Mouse (Mus musculus): ENCODE measurements around the gene Tet3. TPM values are rescaled to one million over a fixed set of nuclear protein-coding genes. Genes with fewer than 3 reads are reported as not detected.
A peak's percentile ranks its signal among the peaks of the same experiment; 100 is the strongest.

The Tet3 gene
- polyA plus RNA-seq, 1 experiment from 2014 or later = 52.2 TPM

DNA sequence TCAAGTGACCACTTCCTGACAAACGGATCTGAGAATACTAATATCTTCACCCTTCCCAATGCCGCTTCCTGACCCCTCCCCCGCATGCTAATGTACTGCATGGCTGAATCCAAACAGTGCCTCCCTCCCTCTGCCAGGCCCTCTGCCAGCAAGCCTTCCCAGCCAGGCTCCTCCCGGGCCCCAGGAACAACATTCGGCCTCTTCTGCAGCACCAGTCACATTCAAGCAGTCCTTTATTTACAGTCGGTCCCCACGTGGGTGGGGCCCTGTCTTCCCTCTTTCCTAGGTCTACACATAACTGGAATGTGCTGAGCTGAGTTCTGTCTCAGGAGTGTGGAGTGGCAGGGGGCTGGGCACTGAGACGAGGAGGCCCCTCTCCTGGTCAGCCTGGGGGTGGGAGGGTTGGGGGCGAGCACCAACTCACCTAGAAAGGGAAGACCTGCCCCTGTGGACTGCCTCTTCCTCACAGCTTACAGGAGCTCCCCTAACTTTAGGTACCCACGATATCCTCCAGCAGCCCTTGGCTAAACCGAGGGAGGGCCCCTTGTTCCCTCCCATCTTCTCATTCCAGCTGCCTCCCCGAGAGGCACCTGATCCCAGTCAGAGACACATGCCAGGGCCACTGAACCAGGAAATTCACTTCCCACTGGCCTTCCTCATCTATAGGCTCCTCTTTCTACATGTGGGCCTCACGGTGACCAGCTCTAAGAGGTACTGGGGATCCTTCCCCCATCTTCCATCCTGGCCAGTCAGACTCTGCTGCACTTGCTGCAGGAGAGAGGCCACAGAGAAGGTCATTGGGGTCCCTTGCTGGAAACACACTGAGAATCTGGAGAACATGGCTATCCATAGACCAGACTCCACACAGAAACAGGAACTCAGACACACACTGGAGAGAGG lies 15.2 kb downstream of the Tet3 start:
- peaks cover 66% of the 10 kb centered on the region for H3K4me1 ChIP-seq (replicated peaks; ENCODE audit: control insufficient read depth, insufficient read depth, low read length)
- peak overlapping the region; percentile 79 for H3K4me2 ChIP-seq (replicated peaks)
- DNase-seq (ENCODE audit: low spot score) = peak; percentile 57
- H3K27ac ChIP-seq = peak overlapping the region; percentile 97
- H3K9me3 ChIP-seq (ENCODE audit: control insufficient read depth, low read length) = no peaks in the 10 kb centered on the region
- 7% methylated on average over 13 of the region's 13 CpGs for WGBS
- peak overlapping the region; percentile 9; the same call in 1 of the 2 replicates for H3K9ac ChIP-seq
- H3K36me3 ChIP-seq (replicated peaks; ENCODE audit: control insufficient read depth, insufficient read depth) = no peaks in the 10 kb centered on the region
- no peak overlapping the region for H3K4me3 ChIP-seq (replicated peaks; ENCODE audit: low read length)
- peak; percentile 12; the same call in 1 of the 2 replicates for ATAC-seq (ENCODE audit: low FRiP score)
- no peaks in the 10 kb centered on the region for H3K27me3 ChIP-seq (ENCODE audit: control insufficient read depth, insufficient read depth, low read length)

DNA sequence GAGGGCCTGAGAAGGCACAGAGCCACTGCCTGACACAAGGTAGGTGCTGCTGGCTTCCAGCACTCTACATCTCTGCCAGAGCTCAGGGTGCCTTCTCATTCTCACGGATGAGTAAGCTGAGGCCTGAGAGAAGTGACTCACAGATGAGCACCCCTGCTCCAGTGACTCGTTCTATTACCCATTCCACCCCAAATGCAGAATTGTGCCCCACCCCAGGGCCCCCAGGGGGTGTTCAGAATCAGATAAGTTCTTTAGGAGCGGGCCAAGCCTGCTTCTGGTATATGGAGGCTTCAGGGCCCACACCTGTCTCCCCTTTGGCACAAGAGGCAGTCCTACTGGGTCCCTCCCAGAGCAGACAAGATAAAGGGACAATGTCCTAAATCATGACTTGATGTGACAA lies 16.2 kb downstream of the Tet3 start:
- Histone ChIP-seq H3K27ac (peak overlapping the region; percentile 97), H3K9ac (peak overlapping the region; percentile 82; the same call in 1 of the 2 replicates), H3K4me1 (replicated peaks; ENCODE audit: control insufficient read depth, insufficient read depth, low read length) (peaks cover 74% of the 10 kb centered on the region), H3K27me3 (ENCODE audit: control insufficient read depth, insufficient read depth, low read length) (no peaks in the 10 kb centered on the region), H3K4me3 (replicated peaks; ENCODE audit: low read length) (no peak overlapping the region), H3K4me2 (replicated peaks) (peak overlapping the region; percentile 79), H3K36me3 (replicated peaks; ENCODE audit: control insufficient read depth, insufficient read depth) (no peaks in the 10 kb centered on the region), H3K9me3 (ENCODE audit: control insufficient read depth, low read length) (no peaks in the 10 kb centered on the region)
- ATAC-seq (ENCODE audit: low FRiP score) (no peak), DNase-seq (ENCODE audit: low spot score) (no peak)
- WGBS = 22% methylated on average over 3 of the region's 3 CpGs

DNA sequence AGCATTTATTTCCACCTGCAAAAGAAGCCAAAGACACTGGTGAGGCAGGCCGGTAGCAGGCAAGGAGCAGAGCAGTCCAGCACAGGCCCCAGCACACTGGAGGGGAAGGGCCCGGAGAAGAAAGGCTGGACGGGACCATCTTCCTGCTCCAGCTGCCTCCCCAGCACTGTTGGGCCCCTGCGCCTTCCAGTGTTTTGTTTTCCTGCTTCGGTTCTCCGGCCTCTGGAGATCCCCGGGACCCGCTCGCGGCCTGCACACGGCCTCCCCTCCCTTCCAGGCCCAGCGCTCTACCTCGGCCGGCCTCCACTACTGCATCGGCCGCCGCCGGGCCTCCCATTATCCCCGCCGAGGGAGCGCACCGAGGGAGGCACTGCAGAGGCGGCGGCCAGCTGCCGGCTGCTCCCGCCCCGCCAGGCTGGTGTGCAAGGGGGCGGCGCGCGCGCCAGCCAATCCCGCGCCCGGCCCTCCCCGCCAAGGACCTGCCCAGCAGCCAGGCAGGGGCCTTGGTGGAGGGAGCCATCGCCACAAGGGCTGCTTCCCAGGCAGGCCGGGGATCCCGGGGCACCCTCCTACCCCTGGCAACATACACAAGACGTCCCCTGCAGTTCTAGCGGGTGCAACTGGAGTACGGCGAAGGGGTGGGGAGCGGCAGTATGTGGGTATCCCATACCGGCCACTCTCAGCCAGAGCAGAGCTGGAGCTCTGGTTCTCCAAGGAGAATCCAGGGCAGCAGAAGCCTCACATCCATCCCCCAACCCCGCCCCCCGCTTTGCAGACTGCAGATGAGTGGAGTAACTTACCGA lies 17.4 kb downstream of the Tet3 start:
- no peaks in the 10 kb centered on the region for H3K27me3 ChIP-seq (ENCODE audit: control insufficient read depth, insufficient read depth, low read length)
- no peaks in the 10 kb centered on the region for H3K9me3 ChIP-seq (ENCODE audit: control insufficient read depth, low read length)
- DNase-seq (ENCODE audit: low spot score) = peak; percentile 82
- peak overlapping the region; percentile 78 for H3K4me3 ChIP-seq (replicated peaks; ENCODE audit: low read length)
- 0% methylated on average over 47 of the region's 48 CpGs for WGBS
- H3K36me3 ChIP-seq (replicated peaks; ENCODE audit: control insufficient read depth, insufficient read depth) = no peaks in the 10 kb centered on the region
- peak overlapping the region; percentile 82 for H3K9ac ChIP-seq
- ATAC-seq (ENCODE audit: low FRiP score) = peak; percentile 90
- H3K27ac ChIP-seq = peak overlapping the region; percentile 97
- H3K4me1 ChIP-seq (replicated peaks; ENCODE audit: control insufficient read depth, insufficient read depth, low read length) = peaks cover 76% of the 10 kb centered on the region
- H3K4me2 ChIP-seq (replicated peaks) = peak overlapping the region; percentile 79

DNA sequence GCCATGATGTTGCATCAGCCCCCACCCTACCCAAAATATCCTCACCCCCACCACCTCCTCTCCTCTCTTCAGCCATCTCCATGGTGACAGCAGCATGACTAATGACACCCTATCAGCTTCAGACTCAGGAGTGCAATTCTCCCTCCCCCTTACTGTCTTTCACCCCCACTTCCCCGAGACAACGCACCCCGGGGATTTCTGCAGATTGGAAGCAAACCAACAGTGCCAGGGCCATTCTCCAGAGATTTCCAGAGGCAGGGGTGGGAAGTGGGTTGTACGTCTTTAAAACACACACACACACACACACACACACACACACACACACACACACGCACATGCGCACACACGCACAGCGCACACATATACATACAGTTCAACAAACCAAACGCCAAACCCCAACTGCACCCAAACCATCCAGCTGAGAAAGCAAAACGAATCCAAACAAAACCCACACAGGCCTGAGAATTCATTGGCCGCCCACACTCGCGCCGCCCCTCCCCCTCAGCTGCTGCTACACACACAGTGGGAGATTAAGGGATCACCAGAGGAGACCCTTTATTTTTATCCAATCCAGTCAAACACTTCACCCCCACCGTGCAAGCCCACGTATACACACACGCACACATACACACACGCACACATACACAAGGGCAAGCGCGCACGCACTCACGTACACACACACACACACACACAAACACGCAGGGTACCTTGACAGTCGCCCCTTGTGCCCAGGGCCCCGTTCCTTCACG lies 18.2 kb downstream of the Tet3 start:
- Histone ChIP-seq H3K27me3 (ENCODE audit: control insufficient read depth, insufficient read depth, low read length) (no peaks in the 10 kb centered on the region), H3K36me3 (replicated peaks; ENCODE audit: control insufficient read depth, insufficient read depth) (peaks cover 3% of the 10 kb centered on the region; the same call in 1 of the 2 replicates), H3K4me2 (replicated peaks) (peak overlapping the region; percentile 79), H3K9ac (peak overlapping the region; percentile 82), H3K4me1 (replicated peaks; ENCODE audit: control insufficient read depth, insufficient read depth, low read length) (peaks cover 81% of the 10 kb centered on the region), H3K9me3 (ENCODE audit: control insufficient read depth, low read length) (no peaks in the 10 kb centered on the region), H3K27ac (peak overlapping the region; percentile 97), H3K4me3 (replicated peaks; ENCODE audit: low read length) (peak overlapping the region; percentile 78)
- ATAC-seq (ENCODE audit: low FRiP score) (peak; percentile 60), DNase-seq (ENCODE audit: low spot score) (peak; percentile 80)
- 1% methylated on average over 26 of the region's 26 CpGs for WGBS

DNA sequence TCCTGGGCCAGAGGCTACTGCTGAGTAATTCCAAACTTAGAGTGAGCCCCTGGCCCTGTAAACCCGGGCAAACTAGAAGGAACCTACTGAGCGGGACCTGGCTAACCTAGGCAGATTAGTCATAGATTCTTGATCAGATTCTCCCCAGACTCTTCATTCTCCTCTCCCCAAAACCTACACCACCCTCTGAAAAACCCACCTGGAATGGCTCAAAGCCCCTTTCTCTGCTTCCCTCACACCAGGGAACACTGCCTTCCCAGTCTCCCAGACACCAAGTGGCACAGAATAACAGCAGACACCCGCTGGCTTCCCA lies 18.7 kb downstream of the Tet3 start:
- H3K36me3 ChIP-seq (replicated peaks; ENCODE audit: control insufficient read depth, insufficient read depth) = peaks cover 8% of the 10 kb centered on the region; the same call in 1 of the 2 replicates
- ATAC-seq (ENCODE audit: low FRiP score) (no peak), DNase-seq (ENCODE audit: low spot score) (no peak)
- H3K9me3 ChIP-seq (ENCODE audit: control insufficient read depth, low read length) = no peaks in the 10 kb centered on the region
- H3K27me3 ChIP-seq (ENCODE audit: control insufficient read depth, insufficient read depth, low read length) = no peaks in the 10 kb centered on the region
- peak overlapping the region; percentile 97 for H3K27ac ChIP-seq
- peak overlapping the region; percentile 79 for H3K4me2 ChIP-seq (replicated peaks)
- peaks cover 85% of the 10 kb centered on the region for H3K4me1 ChIP-seq (replicated peaks; ENCODE audit: control insufficient read depth, insufficient read depth, low read length)
- 14% methylated on average over 3 of the region's 3 CpGs for WGBS
- H3K4me3 ChIP-seq (replicated peaks; ENCODE audit: low read length) = peak overlapping the region; percentile 78
- H3K9ac ChIP-seq = peak overlapping the region; percentile 82

DNA sequence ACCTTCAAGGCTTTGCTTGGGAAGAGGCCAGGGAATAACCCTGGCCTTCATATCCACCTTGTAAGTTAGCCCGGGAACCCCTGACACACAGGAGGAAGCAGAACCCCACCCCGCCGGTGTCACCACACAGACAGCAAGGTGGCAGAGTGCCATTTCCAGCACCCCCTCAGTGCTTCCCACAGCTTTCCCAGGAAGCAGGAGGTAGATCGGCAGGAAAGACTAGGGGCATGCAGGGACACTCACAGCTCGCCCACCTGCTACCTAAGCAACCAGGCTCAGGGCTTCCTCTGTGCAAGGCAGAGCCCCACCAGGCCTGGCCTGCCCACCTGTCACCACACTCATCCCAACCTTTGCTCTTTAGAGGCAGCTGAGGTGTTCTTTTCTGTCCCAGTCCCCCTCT lies 19.1 kb downstream of the Tet3 start:
- DNase-seq (ENCODE audit: low spot score) = no peak
- no peaks in the 10 kb centered on the region for H3K9me3 ChIP-seq (ENCODE audit: control insufficient read depth, low read length)
- H3K4me3 ChIP-seq (replicated peaks; ENCODE audit: low read length) = peak overlapping the region; percentile 78
- H3K4me2 ChIP-seq (replicated peaks) = peak overlapping the region; percentile 79
- H3K4me1 ChIP-seq (replicated peaks; ENCODE audit: control insufficient read depth, insufficient read depth, low read length) = peaks cover 85% of the 10 kb centered on the region
- WGBS = 54% methylated on average over 5 of the region's 5 CpGs
- peak overlapping the region; percentile 97 for H3K27ac ChIP-seq
- ATAC-seq (ENCODE audit: low FRiP score) = no peak
- peaks cover 8% of the 10 kb centered on the region; the same call in 1 of the 2 replicates for H3K36me3 ChIP-seq (replicated peaks; ENCODE audit: control insufficient read depth, insufficient read depth)
- no peaks in the 10 kb centered on the region for H3K27me3 ChIP-seq (ENCODE audit: control insufficient read depth, insufficient read depth, low read length)
- H3K9ac ChIP-seq = peak overlapping the region; percentile 82

DNA sequence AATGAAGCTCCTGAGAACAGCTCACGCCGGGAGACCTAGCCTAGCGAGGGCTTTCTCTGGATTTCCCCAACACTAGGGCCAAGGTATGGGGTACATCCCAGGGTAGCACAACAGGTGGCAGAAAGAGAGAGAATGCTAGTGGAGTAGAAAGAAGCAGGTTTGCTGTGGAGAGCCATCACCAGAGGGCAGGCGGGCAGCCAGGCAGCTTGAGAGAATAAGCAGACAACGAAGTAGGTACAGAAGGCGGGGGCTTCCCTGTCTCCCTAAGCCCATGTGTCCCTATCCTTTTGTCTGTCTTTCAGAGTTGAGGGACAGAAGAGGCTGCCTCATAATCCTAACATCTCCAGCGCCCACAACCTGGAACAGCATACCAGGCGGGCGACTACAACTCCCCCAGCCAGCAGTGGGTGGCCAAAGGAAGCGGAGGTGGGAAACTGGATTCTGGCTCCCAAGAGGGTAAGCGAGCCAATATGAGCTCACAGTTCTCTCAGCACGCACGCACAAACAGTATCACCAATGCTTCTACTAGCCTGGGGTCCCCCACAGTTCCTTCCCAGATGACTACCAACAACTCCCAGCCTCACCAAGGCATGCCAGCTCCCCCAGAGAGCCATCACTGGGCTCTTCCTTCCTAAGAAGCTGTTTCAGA lies 19.6 kb downstream of the Tet3 start:
- Histone ChIP-seq H3K27me3 (ENCODE audit: control insufficient read depth, insufficient read depth, low read length) (no peaks in the 10 kb centered on the region), H3K36me3 (replicated peaks; ENCODE audit: control insufficient read depth, insufficient read depth) (peaks cover 8% of the 10 kb centered on the region; the same call in 1 of the 2 replicates), H3K9me3 (ENCODE audit: control insufficient read depth, low read length) (no peaks in the 10 kb centered on the region), H3K4me3 (replicated peaks; ENCODE audit: low read length) (peak overlapping the region; percentile 78), H3K9ac (peak overlapping the region; percentile 82), H3K4me1 (replicated peaks; ENCODE audit: control insufficient read depth, insufficient read depth, low read length) (peaks cover 85% of the 10 kb centered on the region), H3K27ac (peak overlapping the region; percentile 97), H3K4me2 (replicated peaks) (peak overlapping the region; percentile 79)
- ATAC-seq (ENCODE audit: low FRiP score) = no peak
- WGBS = 64% methylated on average over 13 of the region's 13 CpGs
- no peak for DNase-seq (ENCODE audit: low spot score)

DNA sequence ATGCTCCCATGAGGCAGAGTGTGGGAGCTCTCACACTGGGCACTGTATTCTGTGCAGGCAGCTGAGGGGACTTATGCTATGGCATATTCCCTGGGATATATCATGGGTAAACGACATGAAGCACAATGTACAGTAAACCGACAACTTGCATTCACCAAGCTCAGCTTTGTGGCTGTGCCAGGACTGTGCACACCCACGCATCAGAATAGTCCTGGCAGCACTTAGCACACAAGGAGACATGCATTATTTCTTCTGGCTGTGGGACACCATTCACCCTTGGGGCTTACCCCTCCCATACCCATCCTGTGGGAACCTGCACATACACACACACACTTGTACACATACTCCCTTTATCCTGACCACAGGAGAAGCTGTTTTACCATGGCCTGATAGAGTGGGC lies 20.3 kb downstream of the Tet3 start:
- Histone ChIP-seq H3K27ac (no peak overlapping the region), H3K4me1 (replicated peaks; ENCODE audit: control insufficient read depth, insufficient read depth, low read length) (peaks cover 84% of the 10 kb centered on the region), H3K9me3 (ENCODE audit: control insufficient read depth, low read length) (no peaks in the 10 kb centered on the region), H3K27me3 (ENCODE audit: control insufficient read depth, insufficient read depth, low read length) (no peaks in the 10 kb centered on the region), H3K9ac (peak overlapping the region; percentile 82), H3K4me2 (replicated peaks) (peak overlapping the region; percentile 79), H3K4me3 (replicated peaks; ENCODE audit: low read length) (no peak overlapping the region), H3K36me3 (replicated peaks; ENCODE audit: control insufficient read depth, insufficient read depth) (peaks cover 8% of the 10 kb centered on the region; the same call in 1 of the 2 replicates)
- WGBS = 72% methylated on average over 3 of the region's 3 CpGs
- DNase-seq (ENCODE audit: low spot score) = no peak
- ATAC-seq (ENCODE audit: low FRiP score) = no peak

All from hindbrain, embryonic 14.5 days (tissue).